Comparison of ENCODE assay signal across 21 mouse cellular contexts in the genomic region with DNA sequence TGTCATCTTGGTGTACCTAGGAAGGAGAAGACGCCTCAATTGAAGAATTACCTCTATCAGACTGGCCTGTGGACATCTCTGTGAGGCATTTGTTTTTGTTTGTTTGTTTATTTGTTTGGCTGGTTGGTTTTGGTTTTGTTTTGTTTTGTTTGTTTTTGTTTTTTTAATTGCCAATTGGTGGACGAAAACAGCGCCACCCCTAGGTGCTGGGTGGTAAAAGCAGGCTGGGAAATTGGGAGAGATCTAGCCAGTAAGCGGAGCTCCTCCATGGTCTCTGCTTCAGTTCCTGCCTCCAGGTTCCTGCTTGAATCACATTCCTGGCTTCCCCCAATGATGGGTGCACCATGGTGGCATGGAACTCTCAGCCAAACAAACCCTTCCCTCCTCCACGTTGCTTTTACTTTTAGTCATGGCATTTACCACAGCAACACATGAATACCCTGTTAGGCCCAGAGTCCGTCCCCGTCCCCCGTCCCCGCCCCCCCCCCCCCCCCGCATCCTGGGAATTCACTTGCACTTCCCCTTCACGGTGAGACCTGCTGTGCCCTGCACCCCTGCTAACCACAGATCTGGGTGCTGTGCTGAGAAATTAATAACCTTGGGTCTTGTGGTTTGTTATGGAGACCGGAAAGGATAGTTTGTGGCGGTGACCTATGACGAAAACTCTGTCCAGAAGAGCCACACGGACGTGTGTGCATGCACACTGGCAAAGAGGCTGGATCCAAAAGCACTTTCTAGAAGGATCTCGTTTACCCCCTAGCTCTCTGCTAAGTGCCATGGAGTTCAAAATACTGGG. TPM values are rescaled to one million over a fixed set of nuclear protein-coding genes. Genes with fewer than 3 reads are reported as not detected.
DNase-seq lines count a peak whose midpoint lies in the region; ATAC-seq and TF ChIP-seq lines count a peak whose summit lies in the region.
"Had no signal": no experiment of that assay in that cellular context is flagged by ENCODE, and none has a peak within 500 bp of the region (broad histone marks: within the 10 kb centered on the region; RNA-seq: fewer than 3 reads in every experiment).

No protein-coding gene starts in this region.

- no peak overlapping the region for H3K27ac ChIP-seq in layer of hippocampus, adult 2 months
- H3K27ac ChIP-seq: embryonic facial prominence, embryonic 10.5 days; heart, embryonic 15.5 days; hindbrain, embryonic 12.5 days; intestine, embryonic 15.5 days; limb, embryonic 13.5 days; neural tube, embryonic 12.5 days; stomach, postnatal 0 days had no signal

- no peak overlapping the region for H3K4me3 ChIP-seq in layer of hippocampus, adult 2 months
- H3K4me3 ChIP-seq: embryonic facial prominence, embryonic 10.5 days; heart, embryonic 15.5 days; hindbrain, embryonic 12.5 days; intestine, embryonic 15.5 days; limb, embryonic 13.5 days; neural tube, embryonic 12.5 days had no signal

- peak; percentile 54 for ATAC-seq in common myeloid progenitor, adult 5-6 weeks (replicated peaks; ENCODE audit: low read depth, poor library complexity, severe bottlenecking)
- ATAC-seq: forebrain, embryonic 14.5 days; intestine, embryonic 15.5 days; Patski had no signal

- peak; percentile 50 for TF ChIP-seq CTCF in layer of hippocampus, adult 2 months (conservative IDR thresholded peaks at IDR 0.05)

- DNase-seq in layer of hippocampus, adult 2 months (ENCODE audit: low spot score in 2 of 2), result no peak
- DNase-seq in layer of hippocampus, adult 9-10 months (ENCODE audit: low spot score), result no peak
- peak; percentile 96 for DNase-seq in 416B (ENCODE audit: low read depth)
- DNase-seq in B cell, adult 2 months, result peak; percentile 25 to 40
- no peak for DNase-seq in thymus, postnatal 0 days (ENCODE audit: low spot score)
- no peak for DNase-seq in layer of hippocampus, postnatal 25 days (ENCODE audit: extremely low spot score in 1 of 2, low spot score in 1 of 2)
- DNase-seq: cerebellum, adult 11 months; cerebellum, postnatal 25 days; lung, adult 18-20 months; right cerebral cortex, postnatal 14 days; thymus, postnatal 25 days had no signal

RNA-seq across cellular contexts. Expression of gene Hdac7, which starts 27.9 kb away (rescaled TPM):
- total RNA-seq in layer of hippocampus, adult 2 months (2021), result 10 to 100 TPM; 23.8 to 28.5 TPM
- total RNA-seq in common myeloid progenitor, adult 5-6 weeks (2017), result 22.2 and 30.7 TPM in 2 replicates
- 111 and 122 TPM in 2 replicates for polyA plus RNA-seq in thymus, postnatal 0 days (2015; fragmentation: Nextera tagmentation; extraction: Ambion mirVana)
- 10 to 100 TPM; 15.6 to 30.1 TPM for total RNA-seq in layer of hippocampus, postnatal 25 days (2021)

RNA-seq across cellular contexts. Expression of gene Slc48a1, which starts 38.1 kb away (rescaled TPM):
- total RNA-seq in layer of hippocampus, adult 2 months (2021), result 100 to 1,000 TPM; 133 to 135 TPM
- 55.3 and 57.2 TPM in 2 replicates for total RNA-seq in common myeloid progenitor, adult 5-6 weeks (2017)
- polyA plus RNA-seq in thymus, postnatal 0 days (2015; fragmentation: Nextera tagmentation; extraction: Ambion mirVana), result 44.5 and 48.3 TPM in 2 replicates
- 100 to 1,000 TPM; 151 to 169 TPM for total RNA-seq in layer of hippocampus, postnatal 25 days (2021)

RNA-seq across cellular contexts. Expression of gene Rapgef3, which starts 48.6 kb away (rescaled TPM):
- total RNA-seq in layer of hippocampus, adult 2 months (2021), result 10 to 100 TPM; 45.5 to 46.8 TPM
- 6.1 and 7.5 TPM in 2 replicates for total RNA-seq in common myeloid progenitor, adult 5-6 weeks (2017)
- 61.7 and 72.6 TPM in 2 replicates for polyA plus RNA-seq in thymus, postnatal 0 days (2015; fragmentation: Nextera tagmentation; extraction: Ambion mirVana)
- 10 to 100 TPM; 36.3 to 40.3 TPM for total RNA-seq in layer of hippocampus, postnatal 25 days (2021)

Comparison
In these comparisons a context has a peak if more than half of its experiments do, and no peak if none do; other contexts are left out.
1. DNase-seq: peak in 416B (single experiment) and B cell, adult 2 months (2 of 2); none in layer of hippocampus, adult 2 months (0 of 2), layer of hippocampus, adult 9-10 months (single experiment), thymus, postnatal 0 days (single experiment) and layer of hippocampus, postnatal 25 days (0 of 2).